Mouse (Mus musculus): ENCODE results near the gene Defb21.

The Defb21 gene

GRCm38 (mm10) chr2:152601275-152601960 lies 28.9 kb downstream of the Defb21 start:
- in situ Hi-C loops (cut with MboI; ENCODE audit: low sequenced_read_pairs), result no loop called here

GRCm38 (mm10) chr2:152604057-152604456 lies 31.5 kb downstream of the Defb21 start, which contains the start of gene Defb36:
Defb36 (plus strand) TSS chr2:152604327.
- in situ Hi-C loops (cut with MboI; ENCODE audit: low sequenced_read_pairs), result no loop called here

GRCm38 (mm10) chr2:152607746-152608145 lies 35.2 kb downstream of the Defb21 start:
- in situ Hi-C loops (cut with MboI; ENCODE audit: low sequenced_read_pairs), result no loop called here

GRCm38 (mm10) chr2:152608719-152609118 lies 36.2 kb downstream of the Defb21 start:
- in situ Hi-C loops (cut with MboI; ENCODE audit: low sequenced_read_pairs), result no loop called here

GRCm38 (mm10) chr2:152612193-152612592 lies 39.6 kb downstream of the Defb21 start:
- in situ Hi-C loops (cut with MboI; ENCODE audit: low sequenced_read_pairs), result loop anchor here (10.0 kb wide), 1 partner anchor 53 kb away; the partner anchor contains the start of gene H13

- in situ Hi-C loops (cut with MboI; ENCODE audit: low sequenced_read_pairs), result loop anchor here (10.0 kb wide), 1 partner anchor 49 kb away; the partner anchor contains the start of gene H13
Observed at GRCm38 (mm10) chr2:152615563-152615962, 43.0 kb downstream of the Defb21 start.

GRCm38 (mm10) chr2:152616470-152616869 lies 43.9 kb downstream of the Defb21 start:
- in situ Hi-C loops (cut with MboI; ENCODE audit: low sequenced_read_pairs), result loop anchor here (10.0 kb wide), 1 partner anchor 48 kb away; the partner anchor contains the start of gene H13

GRCm38 (mm10) chr2:152617374-152617773 lies 44.8 kb downstream of the Defb21 start:
- in situ Hi-C loops (cut with MboI; ENCODE audit: low sequenced_read_pairs), result loop anchor here (10.0 kb wide), 1 partner anchor 47 kb away; the partner anchor contains the start of gene H13

- in situ Hi-C loops (cut with MboI; ENCODE audit: low sequenced_read_pairs), result no loop called here
Observed at GRCm38 (mm10) chr2:152620367-152621134, 48.0 kb downstream of the Defb21 start.

GRCm38 (mm10) chr2:152622151-152622550 lies 49.6 kb downstream of the Defb21 start:
- in situ Hi-C loops (cut with MboI; ENCODE audit: low sequenced_read_pairs), result no loop called here

GRCm38 (mm10) chr2:152622953-152623352 lies 50.4 kb downstream of the Defb21 start, which contains the start of gene Defb25:
Defb25 (minus strand) TSS chr2:152623053.
- in situ Hi-C loops (cut with MboI; ENCODE audit: low sequenced_read_pairs), result no loop called here
